Mouse (Mus musculus) MEL (cell line): ENCODE data around the gene Gm28047. TPM values are rescaled to one million over a fixed set of nuclear protein-coding genes. Genes with fewer than 3 reads are reported as not detected.
"Not testable (repeated sequence)": the region's sequence is repeated elsewhere in the genome, so short reads cannot be mapped to it uniquely, and the experiment has no call there.

Experiments
- DNase-seq: peaks from one replicate; pipeline ENCODE4 v3.0.0; 2011; ENCODE audit warnings: low read depth, low spot score
- H3K27ac ChIP-seq: 2 replicates; pipeline ENCODE4 v1.5.1; 2012; ENCODE audit warnings: low read depth, mild to moderate bottlenecking, control low read depth, low read length, moderate library complexity; ENCODE audit not compliant: control insufficient read depth
- H3K27me3 ChIP-seq, 2 experiments: fragments of 150-350 bp in 1 of 2; sonication (generic) in 1 of 2; 2 replicates each; pipeline ENCODE4 v1.6.1; 2012; ENCODE audit warnings: low read length in 2 of 2, mild to moderate bottlenecking in 2 of 2, improper control_type of control experiment in 1 of 2, moderate library complexity in 1 of 2; ENCODE audit not compliant: insufficient read depth in 2 of 2, control insufficient read depth in 1 of 2
- H3K36me3 ChIP-seq, 2 experiments: 2 replicates each; pipeline ENCODE4 v1.6.1; 2012 to 2014; ENCODE audit warnings: low read length in 2 of 2, improper control_type of control experiment in 1 of 2, inconsistent platforms in 1 of 2, mild to moderate bottlenecking in 1 of 2; ENCODE audit not compliant: insufficient read depth in 2 of 2, control insufficient read depth in 1 of 2
- H3K4me1 ChIP-seq, 2 experiments: fragments of 150-350 bp in 1 of 2; sonication (generic) in 1 of 2; 2 replicates each; pipeline ENCODE4 v1.6.1; 2012; ENCODE audit warnings: low read length in 2 of 2, improper control_type of control experiment in 1 of 2, mild to moderate bottlenecking in 1 of 2; ENCODE audit not compliant: insufficient read depth in 2 of 2, control insufficient read depth in 1 of 2
- H3K4me3 ChIP-seq, 2 experiments: fragments of 150-350 bp in 1 of 2; sonication (generic) in 1 of 2; 2 replicates each; pipeline ENCODE4 v1.5.1; 2012; ENCODE audit warnings: low read depth in 2 of 2, low read length in 2 of 2, mild to moderate bottlenecking in 2 of 2, moderate library complexity in 2 of 2, control low read depth in 1 of 2, improper control_type of control experiment in 1 of 2; ENCODE audit not compliant: control insufficient read depth in 1 of 2, insufficient read depth in 1 of 2
- H3K79me2 ChIP-seq: 2 replicates; pipeline ENCODE4 v1.6.1; 2012; ENCODE audit warnings: mild to moderate bottlenecking, low read length, moderate library complexity; ENCODE audit not compliant: control insufficient read depth, poor library complexity, insufficient read depth
- H3K9ac ChIP-seq: 2 replicates; pipeline ENCODE4 v1.6.1; 2012; ENCODE audit warnings: low read depth, mild to moderate bottlenecking, control low read depth, low read length, moderate library complexity; ENCODE audit not compliant: control insufficient read depth, poor library complexity, severe bottlenecking
- H3K9me3 ChIP-seq: fragments of 150-350 bp; sonication (generic); replicated peaks from 2 replicates; pipeline ENCODE4 v1.6.1; 2012; ENCODE audit warnings: mild to moderate bottlenecking, low read length, improper control_type of control experiment, moderate library complexity; ENCODE audit not compliant: insufficient read depth
- CHD2 ChIP-seq: IDR thresholded peaks from 2 replicates; pipeline ENCODE4 v1.6.1; 2011; ENCODE audit warnings: low read length, improper control_type of control experiment
- CTCF ChIP-seq, 3 experiments: IDR thresholded peaks in 2 of 3; conservative IDR thresholded peaks in 1 of 3; 2 replicates each; pipeline ENCODE4 v1.5.1; 2011 to 2012; ENCODE audit warnings: low read length in 3 of 3, low read depth in 2 of 3, mild to moderate bottlenecking in 2 of 3, improper control_type of control experiment in 1 of 3, inconsistent platforms in 1 of 3, mixed read lengths in 1 of 3, moderate library complexity in 1 of 3; ENCODE audit not compliant: control insufficient read depth in 1 of 3, insufficient read depth in 1 of 3, poor library complexity in 1 of 3, severe bottlenecking in 1 of 3
- E2F4 ChIP-seq: IDR thresholded peaks from 2 replicates; pipeline ENCODE4 v1.6.1; 2011; ENCODE audit warnings: low read depth, low read length, improper control_type of control experiment, borderline replicate concordance
- ELF1 ChIP-seq: IDR thresholded peaks from 2 replicates; pipeline ENCODE4 v1.6.1; 2014; ENCODE audit warnings: low read depth, mild to moderate bottlenecking, inconsistent platforms, low read length, improper control_type of control experiment, moderate library complexity
- GABPA ChIP-seq: IDR thresholded peaks from 2 replicates; pipeline ENCODE4 v1.6.1; 2012; ENCODE audit warnings: low read depth, mild to moderate bottlenecking, inconsistent platforms, low read length, improper control_type of control experiment, moderate library complexity
- MAX ChIP-seq: IDR thresholded peaks from 2 replicates; pipeline ENCODE4 v1.6.1; 2011; ENCODE audit warnings: low read length, improper control_type of control experiment
- MAZ ChIP-seq: IDR thresholded peaks from 2 replicates; pipeline ENCODE4 v1.6.1; 2012; ENCODE audit warnings: low read depth, mild to moderate bottlenecking, inconsistent platforms, low read length, improper control_type of control experiment
- NELFE ChIP-seq: IDR thresholded peaks from 2 replicates; pipeline ENCODE4 v1.6.1; 2011; ENCODE audit warnings: low read depth, low read length, improper control_type of control experiment
- POLR2AphosphoS5 ChIP-seq: IDR thresholded peaks from 2 replicates; pipeline ENCODE4 v1.6.1; 2012; ENCODE audit warnings: low read depth, borderline replicate concordance, mild to moderate bottlenecking, inconsistent platforms, low read length, moderate library complexity, mixed read lengths
- SIN3A ChIP-seq: IDR thresholded peaks from 2 replicates; pipeline ENCODE4 v1.6.1; 2012; ENCODE audit warnings: low read length, improper control_type of control experiment, inconsistent platforms
- TAL1 ChIP-seq: IDR thresholded peaks from 2 replicates; pipeline ENCODE4 v1.6.1; 2012; ENCODE audit warnings: mild to moderate bottlenecking, inconsistent platforms, low read length, moderate library complexity, mixed read lengths
- TCF12 ChIP-seq: IDR thresholded peaks from 2 replicates; pipeline ENCODE4 v1.6.1; 2014; ENCODE audit warnings: low read depth, mild to moderate bottlenecking, inconsistent platforms, low read length, improper control_type of control experiment, moderate library complexity
- ZC3H11A ChIP-seq: IDR thresholded peaks from 2 replicates; pipeline ENCODE4 v1.6.1; 2012; ENCODE audit warnings: low read depth, mild to moderate bottlenecking, inconsistent platforms, low read length, improper control_type of control experiment
- ZKSCAN1 ChIP-seq: IDR thresholded peaks from 2 replicates; pipeline ENCODE4 v1.6.1; 2012; ENCODE audit warnings: low read depth, mild to moderate bottlenecking, inconsistent platforms, low read length, improper control_type of control experiment, moderate library complexity
- polyA plus RNA-seq, 2 experiments: library from polyadenylated mRNA; stranded (reverse) in 1 of 2; unstranded in 1 of 2; fragments of >175 nt in 1 of 2; fragments of >200 nt in 1 of 2; gene quantifications; 2 replicates each; pipeline versions ENCODE4 v1.2.1 to v1.2.4; 2012; ENCODE audit warnings: low replicate concordance in 2 of 2, low read depth in 1 of 2; ENCODE audit not compliant: insufficient read length in 2 of 2, insufficient read depth in 1 of 2, missing spikeins in 1 of 2
- total RNA-seq: library from RNA; depleted of rRNA; stranded (reverse); fragments of 300-350 nt; gene quantifications from 2 replicates; pipeline ENCODE4 v1.2.3, GENCODE M21; 2012

Gene Gm28047
- total and polyA plus RNA-seq, 3 experiments, result 0.52 TPM; not detected in 2

DNA sequence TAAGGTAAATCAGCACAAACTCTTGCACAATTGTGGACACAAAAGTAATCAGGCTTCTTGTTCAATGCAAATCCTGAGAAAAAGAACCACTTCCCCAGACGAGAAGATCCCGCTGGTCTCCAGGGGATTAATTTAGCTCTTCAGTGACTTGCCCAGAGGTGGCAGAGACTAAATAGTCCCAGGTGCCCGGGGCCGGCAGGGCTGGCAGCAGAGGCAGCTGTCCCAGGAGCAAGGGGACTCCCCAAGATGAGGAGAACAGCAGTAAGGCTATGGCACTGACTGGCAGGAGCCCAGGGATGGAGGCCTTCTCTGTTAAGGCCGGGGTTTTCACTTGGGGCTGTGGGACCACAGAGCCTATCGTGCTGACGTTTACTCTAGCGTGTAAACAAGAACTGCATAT is 39.0 kb upstream of the Gm28047 start:
- DNase-seq, result no peak

DNA sequence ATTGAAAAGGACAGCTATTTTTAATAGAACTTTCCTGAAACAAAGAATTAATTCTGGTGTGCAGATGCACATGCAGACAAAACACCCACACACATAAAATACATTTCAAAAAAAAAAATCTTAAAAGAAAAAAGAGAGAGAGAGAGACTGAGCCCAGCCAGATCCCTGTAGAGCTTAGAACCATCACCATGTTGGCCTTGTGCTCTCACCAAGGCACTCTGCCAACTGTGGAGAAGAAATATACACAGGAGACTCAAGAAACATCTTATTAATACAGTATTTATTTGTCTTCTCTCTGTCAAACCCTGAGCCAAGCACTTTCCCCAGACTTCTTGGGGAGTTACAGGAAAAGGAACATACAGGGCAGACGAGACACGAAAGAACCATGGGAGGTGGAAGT is 37.7 kb upstream of the Gm28047 start:
- H3K27ac ChIP-seq, DNase-seq, H3K4me3 ChIP-seq, H3K9me3 ChIP-seq, H3K27me3 ChIP-seq, H3K4me1 ChIP-seq, H3K79me2 ChIP-seq, H3K9ac ChIP-seq: not testable (repeated sequence)
- H3K36me3 ChIP-seq, result peaks cover under 1 to 25% of the 10 kb centered on the region in 2 experiments; a peak in 3 of 4 replicates

More for the DNA sequence above, 39.0 kb upstream of the Gm28047 start:
- Histone ChIP-seq H3K36me3 (peaks cover 8 to 28% of the 10 kb centered on the region in 2 experiments), H3K9me3 (no peaks in the 10 kb centered on the region), H3K9ac (no peak overlapping the region), H3K4me1 (no peaks in the 10 kb centered on the region), H3K79me2 (peaks cover 4% of the 10 kb centered on the region; the same call in 1 of the 2 replicates), H3K4me3 (no peak overlapping the region), H3K27ac (no peak overlapping the region), H3K27me3 (no peaks in the 10 kb centered on the region)
- TF ChIP-seq CHD2, result no peak

- H3K9me3 ChIP-seq, result no peaks in the 10 kb centered on the region
- no peak for DNase-seq
- no peaks in the 10 kb centered on the region for H3K27me3 ChIP-seq
- TF ChIP-seq NELFE (no peak), E2F4 (no peak), CTCF (IDR thresholded peaks at IDR 0.05 in 2 of 3, conservative IDR thresholded peaks at IDR 0.05 in 1 of 3; ENCODE audit: control insufficient read depth in 1 of 3, insufficient read depth in 1 of 3, low read depth in 2 of 3, low read length in 3 of 3, poor library complexity in 1 of 3, severe bottlenecking in 1 of 3) (no peak), POLR2AphosphoS5 (no peak), TCF12 (no peak)
- H3K4me1 ChIP-seq, result no peaks in the 10 kb centered on the region
- no peaks in the 10 kb centered on the region for H3K79me2 ChIP-seq
- H3K9ac ChIP-seq, result no peak overlapping the region
- H3K4me3 ChIP-seq, result no peak overlapping the region
- H3K36me3 ChIP-seq, result peaks cover 0 to 6% of the 10 kb centered on the region in 2 experiments; a peak in 1 of 4 replicates
- H3K27ac ChIP-seq, result no peak overlapping the region
Observed at GRCm38 (mm10) chr15:102657926-102658381, 33.1 kb upstream of the Gm28047 start.

DNA sequence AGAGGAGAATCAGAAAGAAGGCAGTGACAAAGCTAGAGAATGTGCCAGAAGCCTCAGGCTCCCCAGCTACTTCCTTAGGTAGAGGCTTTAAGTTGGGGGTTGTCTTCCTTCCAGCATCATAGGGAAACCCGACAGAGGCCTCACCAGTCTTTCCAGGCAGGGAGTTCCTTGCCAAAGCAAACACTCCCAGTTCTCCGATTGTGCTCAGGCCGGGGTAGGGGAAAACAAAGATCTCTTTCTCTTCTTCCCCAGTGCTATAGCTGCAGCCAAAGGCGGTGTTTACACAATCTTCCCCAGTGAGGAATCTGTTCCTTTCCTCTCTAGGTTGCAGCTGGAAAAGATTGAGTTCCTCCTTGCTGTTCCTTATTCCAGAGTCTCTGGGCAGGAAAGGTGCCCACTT is 31.8 kb upstream of the Gm28047 start:
- TF ChIP-seq SIN3A (no peak), ZC3H11A (no peak), MAZ (no peak), ELF1 (no peak), TAL1 (no peak), GABPA (no peak), ZKSCAN1 (no peak), MAX (no peak), CHD2 (no peak)
- TF ChIP-seq, all 39 proteins: peak for 0
- no peaks in the 10 kb centered on the region for H3K4me1 ChIP-seq
- no peaks in the 10 kb centered on the region for H3K79me2 ChIP-seq
- H3K9me3 ChIP-seq, result no peaks in the 10 kb centered on the region
- no peak overlapping the region for H3K27ac ChIP-seq
- DNase-seq, result no peak
- no peak overlapping the region for H3K4me3 ChIP-seq
- H3K36me3 ChIP-seq, result no peaks in the 10 kb centered on the region
- no peak overlapping the region for H3K9ac ChIP-seq
- H3K27me3 ChIP-seq, result no peaks in the 10 kb centered on the region
